Mouse (Mus musculus) duodenum, adult 2 months (tissue): ENCODE measurements around the gene Edf1. TPM values are rescaled to one million over a fixed set of nuclear protein-coding genes. Genes with fewer than 3 reads are reported as not detected.

Experiments
- polyA plus RNA-seq: library from polyadenylated mRNA; depleted of rRNA; stranded (reverse); fragments of >200 nt; gene quantifications from 2 replicates; pipeline ENCODE4 v1.2.3, GENCODE M21; 2012; ENCODE audit warnings: low replicate concordance; rRNA removed

Gene Edf1
- polyA plus RNA-seq: 164 and 294 TPM in 2 replicates

DNA sequence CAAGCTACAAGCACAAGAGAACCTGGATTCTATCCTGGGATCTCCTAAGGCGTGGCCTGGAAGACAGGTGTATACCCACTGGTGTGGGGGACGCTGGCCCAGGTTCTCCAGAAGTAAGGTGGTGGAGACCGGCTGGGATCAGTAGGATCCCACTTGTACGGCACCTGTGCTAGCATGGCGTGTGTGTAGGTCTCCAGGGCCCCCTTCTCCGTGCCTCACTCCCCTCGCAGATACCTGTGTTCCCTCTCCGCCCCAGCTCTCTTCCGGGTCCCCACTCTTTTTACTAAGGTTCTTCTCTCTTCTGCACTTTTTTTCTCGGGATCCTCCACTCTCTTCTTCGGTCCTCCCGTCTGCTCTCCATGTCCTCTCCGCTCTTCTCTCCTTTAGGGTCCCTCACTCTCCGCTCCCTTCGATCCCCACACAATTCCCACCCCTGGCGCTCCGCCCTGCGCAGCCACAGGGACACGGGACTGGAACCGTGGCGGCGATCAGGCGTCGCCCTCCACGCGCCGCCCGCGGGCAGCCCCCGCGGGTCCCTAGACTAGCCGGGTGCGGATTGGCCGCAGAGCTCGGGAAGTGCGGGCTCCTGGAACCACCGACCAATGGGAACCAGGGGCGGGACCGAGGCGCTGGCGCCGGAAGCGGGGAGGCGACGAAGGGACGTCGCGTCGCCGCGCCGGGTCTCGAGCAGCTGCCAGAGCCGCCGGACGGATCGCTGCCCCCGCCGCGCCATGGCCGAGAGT is at the start of gene Edf1:
Gene Edf1, plus strand, starts transcription at position 627 of the 743 bp plus-strand sequence.

DNA sequence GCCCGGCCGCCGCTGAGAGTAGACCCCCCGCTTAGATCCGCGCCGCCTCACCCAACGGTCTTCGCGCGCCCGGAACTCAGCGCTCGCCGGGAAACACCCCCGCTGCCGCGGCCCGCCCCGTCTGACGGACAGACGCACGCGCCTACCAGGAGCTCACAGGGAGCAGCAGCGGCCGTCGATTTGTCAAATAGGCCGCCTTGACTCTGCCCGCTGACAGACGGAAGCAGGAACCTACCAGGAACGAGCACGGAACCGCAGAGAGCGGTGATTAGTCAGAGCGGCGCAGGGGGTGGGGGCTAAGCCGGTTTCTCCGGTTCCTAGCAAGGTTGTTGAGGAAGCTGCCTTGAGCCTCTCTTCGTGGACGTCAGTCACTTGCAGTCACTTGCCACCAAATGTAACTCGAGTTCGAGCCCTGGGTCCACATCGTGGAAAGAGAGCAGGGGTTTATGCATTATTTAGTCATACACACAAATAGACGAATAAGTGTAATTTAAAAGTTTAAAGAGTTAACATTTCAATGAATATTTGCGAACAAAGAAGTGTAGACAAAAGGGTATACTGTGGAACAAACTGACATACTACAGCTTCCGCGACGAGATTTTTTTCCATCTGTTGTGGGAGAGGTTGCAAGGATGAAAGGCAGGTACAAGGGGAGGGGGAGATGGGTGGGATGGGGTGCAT is 10.7 kb upstream of the Edf1 start, which contains the start of gene Traf2:
Gene Traf2, minus strand, starts transcription at position 130 of the 681 bp plus-strand sequence.

GRCm38 (mm10) chr2:25574579-25575431 is 17.2 kb downstream of the Edf1 start, which contains the start of the genes Mamdc4 and Phpt1:
TSS of gene Mamdc4 (minus strand) at chr2:25574845.
TSS of gene Phpt1 (minus strand) at chr2:25575224.

GRCm38 (mm10) chr2:25581294-25581864 is 23.7 kb downstream of the Edf1 start, which contains the start of gene Ajm1:
TSS of gene Ajm1 (minus strand) at chr2:25581757.

GRCm38 (mm10) chr2:25607761-25608622 is 50.3 kb downstream of the Edf1 start, which contains the start of gene Rabl6:
TSS of gene Rabl6 (minus strand) at chr2:25608521.

Other genes with a start within 250 kb of the Edf1 start
- 0.78 and 1.7 TPM in 2 replicates for gene Grin1, start 238.7 kb upstream of the Edf1 start, polyA plus RNA-seq
- gene Man1b1, start 225.5 kb upstream of the Edf1 start, polyA plus RNA-seq: 13.8 and 17.1 TPM in 2 replicates
- gene Dpp7, start 201.5 kb upstream of the Edf1 start, polyA plus RNA-seq: 15.8 and 19.7 TPM in 2 replicates
- 66.1 and 563 TPM in 2 replicates for gene Uap1l1, start 192.2 kb upstream of the Edf1 start, polyA plus RNA-seq
- 27.5 and 29.1 TPM in 2 replicates for gene Sapcd2, start 185.5 kb upstream of the Edf1 start, polyA plus RNA-seq
- gene Entpd2, start 162.0 kb upstream of the Edf1 start, polyA plus RNA-seq: 50.6 and 75.3 TPM in 2 replicates
- gene Npdc1, start 158.5 kb upstream of the Edf1 start, polyA plus RNA-seq: 223 and 325 TPM in 2 replicates
- gene Fut7, start 134.6 kb upstream of the Edf1 start, polyA plus RNA-seq: 1.3 and 2.1 TPM in 2 replicates
- 16.8 and 36.7 TPM in 2 replicates for gene Abca2, start 129.1 kb upstream of the Edf1 start, polyA plus RNA-seq
- gene Clic3, start 101.0 kb upstream of the Edf1 start, polyA plus RNA-seq: 1.9 and 14.3 TPM in 2 replicates
- gene Paxx, start 96.8 kb upstream of the Edf1 start, polyA plus RNA-seq: 81.4 and 115 TPM in 2 replicates
- 0.74 TPM in 1 of 2 replicates, not detected in the other for gene Ptgds, start 87.8 kb upstream of the Edf1 start, polyA plus RNA-seq
- not detected in 2 replicates for gene Lcn12, start 63.9 kb upstream of the Edf1 start, polyA plus RNA-seq
- gene Fbxw5, start 57.1 kb upstream of the Edf1 start, polyA plus RNA-seq: 40.4 and 40.9 TPM in 2 replicates
- gene C8g, start 56.1 kb upstream of the Edf1 start, polyA plus RNA-seq: 4.0 and 9.4 TPM in 2 replicates
- 9.0 and 10.8 TPM in 2 replicates for gene Traf2, start 10.9 kb upstream of the Edf1 start, polyA plus RNA-seq
- 1.1 and 1.9 TPM in 2 replicates for gene Mamdc4, start 17.0 kb downstream of the Edf1 start, polyA plus RNA-seq
- gene Phpt1, start 17.4 kb downstream of the Edf1 start, polyA plus RNA-seq: 19.8 and 30.6 TPM in 2 replicates
- 1.4 and 1.7 TPM in 2 replicates for gene Ajm1, start 23.9 kb downstream of the Edf1 start, polyA plus RNA-seq
- 56.5 and 60.5 TPM in 2 replicates for gene Rabl6, start 50.7 kb downstream of the Edf1 start, polyA plus RNA-seq
- gene Ccdc183, start 59.8 kb downstream of the Edf1 start, polyA plus RNA-seq: not detected in 2 replicates
- gene Tmem141, start 64.2 kb downstream of the Edf1 start, polyA plus RNA-seq: 9.9 and 11.7 TPM in 2 replicates
- gene Fcna, start 70.2 kb downstream of the Edf1 start, polyA plus RNA-seq: 0.89 and 1.2 TPM in 2 replicates
- not detected in 2 replicates for gene Lcn8, start 95.3 kb downstream of the Edf1 start, polyA plus RNA-seq
- not detected in 2 replicates for gene Lcn5, start 100.1 kb downstream of the Edf1 start, polyA plus RNA-seq
- not detected in 2 replicates for gene Lcn6, start 118.9 kb downstream of the Edf1 start, polyA plus RNA-seq
- not detected in 2 replicates for gene Lcn10, start 124.9 kb downstream of the Edf1 start, polyA plus RNA-seq
- not detected in 2 replicates for gene Obp2a, start 142.2 kb downstream of the Edf1 start, polyA plus RNA-seq
- 28.7 and 33.0 TPM in 2 replicates for gene Bmyc, start 148.9 kb downstream of the Edf1 start, polyA plus RNA-seq
- gene Obp2b, start 179.2 kb downstream of the Edf1 start, polyA plus RNA-seq: not detected in 2 replicates
- not detected in 2 replicates for gene Lcn3, start 207.7 kb downstream of the Edf1 start, polyA plus RNA-seq
- gene Lcn11, start 219.2 kb downstream of the Edf1 start, polyA plus RNA-seq: not detected in 2 replicates
- not detected in 2 replicates for gene Gm13539, start 224.4 kb downstream of the Edf1 start, polyA plus RNA-seq